Mouse (Mus musculus): ENCODE data around the gene Zc3h12a. TPM values are rescaled to one million over a fixed set of nuclear protein-coding genes. Genes with fewer than 3 reads are reported as not detected.

Gene Zc3h12a
- polyA plus RNA-seq, 1 experiment from 2014 or later, result not detected

- no peak overlapping the region for H3K27ac ChIP-seq (ENCODE audit: low read length)
- H3K9me3 ChIP-seq (replicated peaks; ENCODE audit: control insufficient read depth, low read length, poor library complexity, severe bottlenecking), result no peaks in the 10 kb centered on the region
- no peaks in the 10 kb centered on the region for H3K27me3 ChIP-seq (ENCODE audit: control insufficient read depth, insufficient read depth, low read depth, low read length)
- no peak overlapping the region for H3K4me2 ChIP-seq (ENCODE audit: low read length)
- H3K4me3 ChIP-seq (ENCODE audit: low read depth, low read length), result no peak overlapping the region
- WGBS, result 54% methylated on average over 7 of the region's 7 CpGs
- no peak for ATAC-seq
- peaks cover 8% of the 10 kb centered on the region; the same call in 1 of the 2 replicates for H3K4me1 ChIP-seq (ENCODE audit: control insufficient read depth, insufficient read depth, low read length)
- no peak overlapping the region for H3K9ac ChIP-seq (ENCODE audit: low read depth, low read length)
- no peaks in the 10 kb centered on the region for H3K36me3 ChIP-seq (ENCODE audit: control insufficient read depth, insufficient read depth, low read length)
Measured at GRCm38 (mm10) chr4:125162701-125163100, 35.1 kb upstream of the Zc3h12a start.

- ATAC-seq, result no peak
- Histone ChIP-seq H3K4me1 (ENCODE audit: control insufficient read depth, insufficient read depth, low read length) (peaks cover 8% of the 10 kb centered on the region; the same call in 1 of the 2 replicates), H3K9ac (ENCODE audit: low read depth, low read length) (no peak overlapping the region), H3K4me2 (ENCODE audit: low read length) (no peak overlapping the region), H3K36me3 (ENCODE audit: control insufficient read depth, insufficient read depth, low read length) (no peaks in the 10 kb centered on the region), H3K9me3 (replicated peaks; ENCODE audit: control insufficient read depth, low read length, poor library complexity, severe bottlenecking) (no peaks in the 10 kb centered on the region), H3K27ac (ENCODE audit: low read length) (no peak overlapping the region), H3K27me3 (ENCODE audit: control insufficient read depth, insufficient read depth, low read depth, low read length) (no peaks in the 10 kb centered on the region), H3K4me3 (ENCODE audit: low read depth, low read length) (no peak overlapping the region)
- 32% methylated on average over 8 of the region's 8 CpGs for WGBS
Measured at GRCm38 (mm10) chr4:125161392-125161791, 33.8 kb upstream of the Zc3h12a start.

GRCm38 (mm10) chr4:125160951-125161331 is 33.3 kb upstream of the Zc3h12a start:
- 65% methylated on average over 10 of the region's 10 CpGs for WGBS
- no peak for ATAC-seq

GRCm38 (mm10) chr4:125160320-125160950 is 32.8 kb upstream of the Zc3h12a start:
- Histone ChIP-seq H3K4me3 (ENCODE audit: low read depth, low read length) (peak overlapping the region; percentile 5; the same call in 1 of the 2 replicates), H3K9ac (ENCODE audit: low read depth, low read length) (0 out of 2 replicates have a peak overlapping the region, but pooled peaks have one; percentile 23)
- WGBS, result 6% methylated on average over 19 of the region's 19 CpGs

More at GRCm38 (mm10) chr4:125160951-125161331, 33.3 kb upstream of the Zc3h12a start:
- Histone ChIP-seq H3K9me3 (replicated peaks; ENCODE audit: control insufficient read depth, low read length, poor library complexity, severe bottlenecking) (no peaks in the 10 kb centered on the region), H3K9ac (ENCODE audit: low read depth, low read length) (no peak overlapping the region), H3K4me2 (ENCODE audit: low read length) (no peak overlapping the region; the same call in 1 of the 2 replicates), H3K4me1 (ENCODE audit: control insufficient read depth, insufficient read depth, low read length) (peaks cover 8% of the 10 kb centered on the region; the same call in 1 of the 2 replicates), H3K27ac (ENCODE audit: low read length) (no peak overlapping the region), H3K4me3 (ENCODE audit: low read depth, low read length) (no peak overlapping the region), H3K36me3 (ENCODE audit: control insufficient read depth, insufficient read depth, low read length) (no peaks in the 10 kb centered on the region), H3K27me3 (ENCODE audit: control insufficient read depth, insufficient read depth, low read depth, low read length) (no peaks in the 10 kb centered on the region)

GRCm38 (mm10) chr4:125158581-125159317 is 31.1 kb upstream of the Zc3h12a start:
- 53% methylated on average over 16 of the region's 20 CpGs for WGBS
- ATAC-seq, result no peak
- peaks cover 8% of the 10 kb centered on the region; the same call in 1 of the 2 replicates for H3K4me1 ChIP-seq (ENCODE audit: control insufficient read depth, insufficient read depth, low read length)
- H3K9me3 ChIP-seq (replicated peaks; ENCODE audit: control insufficient read depth, low read length, poor library complexity, severe bottlenecking), result no peaks in the 10 kb centered on the region
- H3K27me3 ChIP-seq (ENCODE audit: control insufficient read depth, insufficient read depth, low read depth, low read length), result no peaks in the 10 kb centered on the region
- H3K36me3 ChIP-seq (ENCODE audit: control insufficient read depth, insufficient read depth, low read length), result no peaks in the 10 kb centered on the region
- no peak overlapping the region for H3K9ac ChIP-seq (ENCODE audit: low read depth, low read length)
- no peak overlapping the region for H3K4me3 ChIP-seq (ENCODE audit: low read depth, low read length)
- H3K4me2 ChIP-seq (ENCODE audit: low read length), result no peak overlapping the region
- no peak overlapping the region for H3K27ac ChIP-seq (ENCODE audit: low read length)

More at GRCm38 (mm10) chr4:125160320-125160950, 32.8 kb upstream of the Zc3h12a start:
- peak; percentile 89 for ATAC-seq
- no peaks in the 10 kb centered on the region for H3K9me3 ChIP-seq (replicated peaks; ENCODE audit: control insufficient read depth, low read length, poor library complexity, severe bottlenecking)
- no peaks in the 10 kb centered on the region for H3K27me3 ChIP-seq (ENCODE audit: control insufficient read depth, insufficient read depth, low read depth, low read length)
- H3K4me1 ChIP-seq (ENCODE audit: control insufficient read depth, insufficient read depth, low read length), result peaks cover 8% of the 10 kb centered on the region; the same call in 1 of the 2 replicates
- no peak overlapping the region for H3K27ac ChIP-seq (ENCODE audit: low read length)
- H3K36me3 ChIP-seq (ENCODE audit: control insufficient read depth, insufficient read depth, low read length), result no peaks in the 10 kb centered on the region
- peak overlapping the region; percentile 45 for H3K4me2 ChIP-seq (ENCODE audit: low read length)

- ATAC-seq, result no peak
- WGBS, result 86% methylated on average over 2 of the region's 2 CpGs
- H3K27ac ChIP-seq (ENCODE audit: low read length), result no peak overlapping the region
- no peak overlapping the region for H3K4me2 ChIP-seq (ENCODE audit: low read length)
- H3K36me3 ChIP-seq (ENCODE audit: control insufficient read depth, insufficient read depth, low read length), result no peaks in the 10 kb centered on the region
- no peaks in the 10 kb centered on the region for H3K9me3 ChIP-seq (replicated peaks; ENCODE audit: control insufficient read depth, low read length, poor library complexity, severe bottlenecking)
- H3K27me3 ChIP-seq (ENCODE audit: control insufficient read depth, insufficient read depth, low read depth, low read length), result no peaks in the 10 kb centered on the region
- H3K4me3 ChIP-seq (ENCODE audit: low read depth, low read length), result no peak overlapping the region
- H3K9ac ChIP-seq (ENCODE audit: low read depth, low read length), result no peak overlapping the region
- peaks cover 8% of the 10 kb centered on the region; the same call in 1 of the 2 replicates for H3K4me1 ChIP-seq (ENCODE audit: control insufficient read depth, insufficient read depth, low read length)
Measured at GRCm38 (mm10) chr4:125158081-125158480, 30.4 kb upstream of the Zc3h12a start.

- no peak overlapping the region for H3K9ac ChIP-seq (ENCODE audit: low read depth, low read length)
- no peak overlapping the region for H3K27ac ChIP-seq (ENCODE audit: low read length)
- no peaks in the 10 kb centered on the region for H3K27me3 ChIP-seq (ENCODE audit: control insufficient read depth, insufficient read depth, low read depth, low read length)
- WGBS, result 81% methylated on average over 3 of the region's 3 CpGs
- H3K4me2 ChIP-seq (ENCODE audit: low read length), result no peak overlapping the region
- H3K4me1 ChIP-seq (ENCODE audit: control insufficient read depth, insufficient read depth, low read length), result peaks cover 8% of the 10 kb centered on the region; the same call in 1 of the 2 replicates
- no peaks in the 10 kb centered on the region for H3K36me3 ChIP-seq (ENCODE audit: control insufficient read depth, insufficient read depth, low read length)
- no peak for ATAC-seq
- H3K4me3 ChIP-seq (ENCODE audit: low read depth, low read length), result no peak overlapping the region
- H3K9me3 ChIP-seq (replicated peaks; ENCODE audit: control insufficient read depth, low read length, poor library complexity, severe bottlenecking), result no peaks in the 10 kb centered on the region
Measured at GRCm38 (mm10) chr4:125157322-125157721, 29.7 kb upstream of the Zc3h12a start.

- no peak overlapping the region for H3K9ac ChIP-seq (ENCODE audit: low read depth, low read length)
- H3K4me2 ChIP-seq (ENCODE audit: low read length), result no peak overlapping the region
- no peak for ATAC-seq
- H3K9me3 ChIP-seq (replicated peaks; ENCODE audit: control insufficient read depth, low read length, poor library complexity, severe bottlenecking), result no peaks in the 10 kb centered on the region
- no peaks in the 10 kb centered on the region for H3K27me3 ChIP-seq (ENCODE audit: control insufficient read depth, insufficient read depth, low read depth, low read length)
- H3K27ac ChIP-seq (ENCODE audit: low read length), result no peak overlapping the region
- WGBS, result 93% methylated on average over 5 of the region's 5 CpGs
- no peak overlapping the region for H3K4me3 ChIP-seq (ENCODE audit: low read depth, low read length)
- H3K4me1 ChIP-seq (ENCODE audit: control insufficient read depth, insufficient read depth, low read length), result peaks cover 3% of the 10 kb centered on the region; the same call in 1 of the 2 replicates
- no peaks in the 10 kb centered on the region for H3K36me3 ChIP-seq (ENCODE audit: control insufficient read depth, insufficient read depth, low read length)
Measured at GRCm38 (mm10) chr4:125155646-125156045, 28.0 kb upstream of the Zc3h12a start.
